Mouse (Mus musculus): ENCODE data around the gene Slc22a4. TPM values are rescaled to one million over a fixed set of nuclear protein-coding genes. Genes with fewer than 3 reads are reported as not detected.

The Slc22a4 gene
- 36.7 and 38.0 TPM in 2 replicates for polyA plus RNA-seq (2015; fragmentation: Nextera tagmentation; extraction: Ambion mirVana)

- peak; percentile 85 for ATAC-seq (ENCODE audit: insufficient read depth)
- no peaks in the 10 kb centered on the region for H3K9me3 ChIP-seq (replicated peaks)
- peaks cover 22% of the 10 kb centered on the region for H3K36me3 ChIP-seq (replicated peaks)
- H3K27ac ChIP-seq (replicated peaks): peak within 1 kb of the TSS; percentile 96
- H3K4me1 ChIP-seq (replicated peaks): peaks cover 51% of the 10 kb centered on the region
- H3K4me2 ChIP-seq: peak within 1 kb of the TSS; percentile 79
- no peaks in the 10 kb centered on the region for H3K27me3 ChIP-seq
- H3K9ac ChIP-seq: peak within 1 kb of the TSS; percentile 92
- H3K4me3 ChIP-seq (replicated peaks): peak within 1 kb of the TSS; percentile 91
- 2% methylated on average over 61 of the region's 61 CpGs for whole genome bisulfite sequencing (ENCODE audit: insufficient replicate concordance)
Measured at GRCm38 (mm10) chr11:54028044-54028951, at the start of gene Slc22a4. Gene Slc22a4, minus strand, starts transcription at chr11:54028090.

GRCm38 (mm10) chr11:54076101-54076500 lies 48.2 kb upstream of the Slc22a4 start:
- Histone ChIP-seq H3K4me2 (no peak overlapping the region), H3K27me3 (peaks cover 40% of the 10 kb centered on the region), H3K4me1 (replicated peaks) (no peaks in the 10 kb centered on the region), H3K36me3 (replicated peaks) (no peaks in the 10 kb centered on the region), H3K9ac (no peak overlapping the region), H3K9me3 (replicated peaks) (no peaks in the 10 kb centered on the region), H3K27ac (replicated peaks) (no peak overlapping the region), H3K4me3 (replicated peaks) (no peak overlapping the region)
- 62% methylated on average over 1 of the region's 1 CpGs for WGBS (ENCODE audit: insufficient replicate concordance)
- ATAC-seq (ENCODE audit: insufficient read depth): no peak

DNA sequence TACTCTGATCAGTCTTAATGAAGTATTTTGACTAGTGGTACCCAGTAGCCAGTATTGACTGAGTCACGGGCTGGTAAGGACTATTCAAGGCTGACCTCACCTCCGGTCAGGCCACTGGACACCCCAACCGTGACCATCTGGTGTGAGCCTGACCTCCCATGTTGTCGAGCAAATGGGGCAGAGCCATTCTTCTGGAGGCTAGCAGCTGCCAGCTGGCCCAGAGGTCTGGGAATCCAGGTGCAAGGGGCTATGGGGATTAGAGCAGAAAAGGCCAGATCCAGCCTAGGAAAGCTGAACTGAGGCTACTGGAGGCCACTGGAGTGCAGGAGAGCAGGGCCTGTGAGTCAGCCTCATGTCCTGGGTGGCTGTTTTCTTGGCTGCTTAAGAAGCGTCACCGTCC lies 47.5 kb upstream of the Slc22a4 start:
- 66% methylated on average over 6 of the region's 6 CpGs for WGBS (ENCODE audit: insufficient replicate concordance)
- H3K9me3 ChIP-seq (replicated peaks): no peaks in the 10 kb centered on the region

GRCm38 (mm10) chr11:54073291-54073690 lies 45.4 kb upstream of the Slc22a4 start:
- WGBS (ENCODE audit: insufficient replicate concordance): 40% methylated on average over 4 of the region's 4 CpGs
- ATAC-seq (ENCODE audit: insufficient read depth): no peak

More for the DNA sequence above, 47.5 kb upstream of the Slc22a4 start:
- no peak overlapping the region for H3K27ac ChIP-seq (replicated peaks)
- ATAC-seq (ENCODE audit: insufficient read depth): no peak
- no peak overlapping the region for H3K4me2 ChIP-seq
- no peaks in the 10 kb centered on the region for H3K36me3 ChIP-seq (replicated peaks)
- H3K4me1 ChIP-seq (replicated peaks): no peaks in the 10 kb centered on the region
- no peak overlapping the region for H3K9ac ChIP-seq
- peaks cover 47% of the 10 kb centered on the region for H3K27me3 ChIP-seq
- no peak overlapping the region for H3K4me3 ChIP-seq (replicated peaks)

GRCm38 (mm10) chr11:54071726-54072445 lies 44.0 kb upstream of the Slc22a4 start:
- peaks cover 9% of the 10 kb centered on the region; the same call in 1 of the 2 replicates for H3K4me1 ChIP-seq (replicated peaks)
- H3K4me3 ChIP-seq (replicated peaks): no peak overlapping the region
- no peak overlapping the region for H3K27ac ChIP-seq (replicated peaks)
- 61% methylated on average over 5 of the region's 5 CpGs for WGBS (ENCODE audit: insufficient replicate concordance)
- H3K9ac ChIP-seq: no peak overlapping the region
- H3K9me3 ChIP-seq (replicated peaks): no peaks in the 10 kb centered on the region
- no peak overlapping the region for H3K4me2 ChIP-seq
- H3K27me3 ChIP-seq: peaks cover 76% of the 10 kb centered on the region
- no peaks in the 10 kb centered on the region for H3K36me3 ChIP-seq (replicated peaks)
- no peak for ATAC-seq (ENCODE audit: insufficient read depth)

More at GRCm38 (mm10) chr11:54073291-54073690, 45.4 kb upstream of the Slc22a4 start:
- Histone ChIP-seq H3K4me2 (no peak overlapping the region), H3K4me3 (replicated peaks) (no peak overlapping the region), H3K9me3 (replicated peaks) (no peaks in the 10 kb centered on the region), H3K27me3 (peaks cover 65% of the 10 kb centered on the region), H3K36me3 (replicated peaks) (no peaks in the 10 kb centered on the region), H3K4me1 (replicated peaks) (peaks cover 9% of the 10 kb centered on the region; the same call in 1 of the 2 replicates), H3K9ac (no peak overlapping the region), H3K27ac (replicated peaks) (no peak overlapping the region)

DNA sequence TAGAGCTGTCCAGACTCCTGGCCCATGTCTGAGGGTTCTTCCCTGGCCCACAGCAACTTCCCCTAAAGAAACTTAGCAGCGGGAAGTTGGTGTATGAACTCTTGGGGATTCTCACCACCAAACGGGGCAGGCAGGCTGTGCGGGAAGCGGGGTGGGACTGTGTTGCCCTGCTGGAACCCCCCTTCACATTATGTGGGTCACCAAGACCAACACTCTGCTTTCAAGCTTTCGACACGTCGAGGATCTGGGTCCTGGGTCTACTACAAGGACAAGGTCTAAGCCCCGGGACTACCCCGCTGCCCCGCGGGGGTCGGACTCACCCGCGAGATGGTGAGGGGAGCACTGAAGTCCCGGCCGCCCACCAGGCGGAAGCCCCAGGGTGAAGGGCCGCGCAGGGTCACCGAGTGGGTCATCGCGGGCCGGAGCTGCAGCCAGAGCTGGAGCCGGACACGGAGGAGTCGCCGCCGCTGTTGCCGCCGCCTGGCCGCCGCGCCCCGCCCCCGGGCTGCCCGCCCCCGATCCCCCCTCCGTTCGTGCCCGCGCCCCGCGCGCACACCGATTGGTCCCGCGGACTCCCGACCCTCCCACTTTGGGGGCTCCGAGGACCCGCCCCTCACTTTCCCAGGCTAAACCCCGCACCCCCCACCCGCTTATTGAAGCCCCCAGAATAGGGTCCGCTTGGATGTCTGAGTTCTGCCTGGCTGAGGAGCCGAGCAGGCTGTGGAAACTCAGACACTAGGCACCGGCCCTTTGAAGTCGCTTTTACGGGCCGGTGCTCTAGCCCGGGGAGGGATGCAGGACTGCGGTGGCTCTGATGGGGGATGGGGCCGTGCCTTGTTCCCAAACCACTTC lies 40.9 kb upstream of the Slc22a4 start, which contains the start of gene Pdlim4:
Pdlim4 (minus strand) TSS at position 495 of the 852 bp plus-strand sequence.
- peaks cover 9% of the 10 kb centered on the region; the same call in 1 of the 2 replicates for H3K4me1 ChIP-seq (replicated peaks)
- H3K9ac ChIP-seq: peak within 1 kb of the TSS; percentile 15; the same call in 1 of the 2 replicates
- H3K27me3 ChIP-seq: peaks cover 87% of the 10 kb centered on the region
- WGBS (ENCODE audit: insufficient replicate concordance): 2% methylated on average over 60 of the region's 61 CpGs
- no peaks in the 10 kb centered on the region for H3K9me3 ChIP-seq (replicated peaks)
- no peaks in the 10 kb centered on the region for H3K36me3 ChIP-seq (replicated peaks)
- peak within 1 kb of the TSS; percentile 66 for H3K4me2 ChIP-seq
- no peak for ATAC-seq (ENCODE audit: insufficient read depth)
- no peak within 1 kb of the TSS for H3K27ac ChIP-seq (replicated peaks)
- H3K4me3 ChIP-seq (replicated peaks): peak within 1 kb of the TSS; percentile 44

DNA sequence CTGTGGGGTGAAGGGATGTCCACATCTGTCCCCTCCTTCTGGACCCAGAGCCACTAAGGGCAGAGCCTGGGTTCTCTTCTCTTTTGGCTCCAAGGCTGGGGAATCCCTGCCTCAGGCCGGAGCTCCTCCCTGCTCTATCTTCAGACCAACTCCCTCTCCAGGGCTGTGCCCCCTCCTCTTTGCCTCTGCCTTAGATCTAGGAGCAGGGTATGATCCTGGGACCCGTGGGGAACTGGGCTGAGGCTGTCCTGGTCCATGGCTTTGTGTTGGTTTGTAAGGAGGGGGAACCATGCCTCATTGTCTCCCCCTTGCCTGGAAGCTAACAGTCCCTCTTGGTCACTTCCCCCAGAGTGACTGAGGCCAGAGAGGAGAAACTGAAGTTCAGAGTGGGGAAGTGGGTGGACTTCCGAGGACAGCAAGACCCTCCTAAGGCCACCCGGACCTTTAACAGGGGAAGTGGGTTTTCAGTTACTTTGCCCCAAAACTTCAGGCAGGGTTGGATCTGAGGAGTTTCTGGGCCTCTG lies 40.2 kb upstream of the Slc22a4 start:
- peaks cover 87% of the 10 kb centered on the region for H3K27me3 ChIP-seq
- no peaks in the 10 kb centered on the region for H3K36me3 ChIP-seq (replicated peaks)
- no peak for ATAC-seq (ENCODE audit: insufficient read depth)
- H3K4me3 ChIP-seq (replicated peaks): no peak overlapping the region; the same call in 1 of the 2 replicates
- peaks cover 9% of the 10 kb centered on the region; the same call in 1 of the 2 replicates for H3K4me1 ChIP-seq (replicated peaks)
- no peak overlapping the region for H3K9ac ChIP-seq
- 26% methylated on average over 4 of the region's 4 CpGs for WGBS (ENCODE audit: insufficient replicate concordance)
- H3K27ac ChIP-seq (replicated peaks): no peak overlapping the region
- no peaks in the 10 kb centered on the region for H3K9me3 ChIP-seq (replicated peaks)
- peak overlapping the region; percentile 66 for H3K4me2 ChIP-seq

GRCm38 (mm10) chr11:54067318-54067995 lies 39.6 kb upstream of the Slc22a4 start:
- Histone ChIP-seq H3K4me2 (no peak overlapping the region), H3K27me3 (peaks cover 81% of the 10 kb centered on the region), H3K9ac (no peak overlapping the region), H3K9me3 (replicated peaks) (no peaks in the 10 kb centered on the region), H3K27ac (replicated peaks) (no peak overlapping the region), H3K36me3 (replicated peaks) (no peaks in the 10 kb centered on the region), H3K4me3 (replicated peaks) (no peak overlapping the region), H3K4me1 (replicated peaks) (peaks cover 9% of the 10 kb centered on the region; the same call in 1 of the 2 replicates)
- ATAC-seq (ENCODE audit: insufficient read depth): no peak
- WGBS (ENCODE audit: insufficient replicate concordance): 46% methylated on average over 12 of the region's 12 CpGs

GRCm38 (mm10) chr11:54066400-54066799 lies 38.5 kb upstream of the Slc22a4 start:
- Histone ChIP-seq H3K4me3 (replicated peaks) (no peak overlapping the region), H3K9ac (no peak overlapping the region), H3K36me3 (replicated peaks) (no peaks in the 10 kb centered on the region), H3K4me2 (no peak overlapping the region), H3K27ac (replicated peaks) (no peak overlapping the region), H3K9me3 (replicated peaks) (no peaks in the 10 kb centered on the region), H3K4me1 (replicated peaks) (peaks cover 9% of the 10 kb centered on the region; the same call in 1 of the 2 replicates), H3K27me3 (peaks cover 71% of the 10 kb centered on the region)
- 58% methylated on average over 5 of the region's 5 CpGs for WGBS (ENCODE audit: insufficient replicate concordance)
- no peak for ATAC-seq (ENCODE audit: insufficient read depth)

DNA sequence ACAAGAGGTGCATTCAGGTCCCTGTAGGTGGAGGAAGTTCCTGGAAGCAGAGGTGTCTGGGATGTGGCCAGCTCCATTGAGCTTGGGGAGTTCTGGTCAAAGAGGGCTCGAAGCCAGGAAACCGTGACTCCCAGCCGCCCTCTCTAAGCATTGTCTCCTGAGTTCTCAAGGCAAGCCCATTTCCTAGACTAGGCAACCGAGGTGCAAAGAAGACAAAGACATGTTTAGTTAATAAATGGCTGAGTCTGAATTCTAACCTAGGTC lies 38.0 kb upstream of the Slc22a4 start:
- no peak overlapping the region for H3K27ac ChIP-seq (replicated peaks)
- H3K4me2 ChIP-seq: no peak overlapping the region
- H3K9ac ChIP-seq: no peak overlapping the region
- H3K4me1 ChIP-seq (replicated peaks): peaks cover 9% of the 10 kb centered on the region; the same call in 1 of the 2 replicates
- no peaks in the 10 kb centered on the region for H3K36me3 ChIP-seq (replicated peaks)
- peaks cover 65% of the 10 kb centered on the region for H3K27me3 ChIP-seq
- H3K4me3 ChIP-seq (replicated peaks): no peak overlapping the region
- H3K9me3 ChIP-seq (replicated peaks): no peaks in the 10 kb centered on the region
- no peak for ATAC-seq (ENCODE audit: insufficient read depth)
- WGBS (ENCODE audit: insufficient replicate concordance): 61% methylated on average over 4 of the region's 4 CpGs
